Mouse (Mus musculus) hindlimb bud, embryonic 11.5 days (tissue): ENCODE measurements around the gene Rnf213.

Source experiments
- DNase-seq: peaks from one replicate; pipeline ENCODE4 v3.0.0-alpha.2; 2012; ENCODE audit warnings: low read depth, low spot score; ENCODE audit errors: extremely low spot score

Gene Rnf213

GRCm38 (mm10) chr11:119435880-119436872 is 43.3 kb downstream of the Rnf213 start:
- DNase-seq, result no peak

GRCm38 (mm10) chr11:119438776-119439175 is 45.9 kb downstream of the Rnf213 start:
- no peak for DNase-seq

GRCm38 (mm10) chr11:119442199-119442598 is 49.3 kb downstream of the Rnf213 start:
- no peak for DNase-seq

- DNase-seq, result no peak
Observed at GRCm38 (mm10) chr11:119443442-119443841, 50.5 kb downstream of the Rnf213 start.

GRCm38 (mm10) chr11:119456097-119456496 is 63.2 kb downstream of the Rnf213 start:
- DNase-seq, result no peak

GRCm38 (mm10) chr11:119477876-119478275 is 85.0 kb downstream of the Rnf213 start:
- DNase-seq, result no peak

GRCm38 (mm10) chr11:119490861-119491689 is 98.2 kb downstream of the Rnf213 start, which contains the start of gene Endov:
Gene Endov (plus strand): TSS chr11:119491347.
- DNase-seq, result peak; percentile 81

GRCm38 (mm10) chr11:119491690-119492087 is 98.8 kb downstream of the Rnf213 start:
- no peak for DNase-seq

GRCm38 (mm10) chr11:119492830-119493229 is 99.9 kb downstream of the Rnf213 start:
- DNase-seq, result no peak

- DNase-seq, result no peak
Observed at GRCm38 (mm10) chr11:119493516-119493915, 100.6 kb downstream of the Rnf213 start.

GRCm38 (mm10) chr11:119496147-119496546 is 103.2 kb downstream of the Rnf213 start:
- DNase-seq, result no peak

GRCm38 (mm10) chr11:119497451-119497850 is 104.6 kb downstream of the Rnf213 start:
- no peak for DNase-seq

- no peak for DNase-seq
Observed at GRCm38 (mm10) chr11:119499297-119499696, 106.4 kb downstream of the Rnf213 start.

GRCm38 (mm10) chr11:119500011-119500410 is 107.1 kb downstream of the Rnf213 start:
- DNase-seq, result no peak

GRCm38 (mm10) chr11:119503675-119504074 is 110.8 kb downstream of the Rnf213 start:
- no peak for DNase-seq

GRCm38 (mm10) chr11:119506386-119506785 is 113.5 kb downstream of the Rnf213 start:
- DNase-seq, result no peak

- DNase-seq, result no peak
Observed at GRCm38 (mm10) chr11:119507772-119508171, 114.9 kb downstream of the Rnf213 start.

- DNase-seq, result no peak
Observed at GRCm38 (mm10) chr11:119509165-119509776, 116.4 kb downstream of the Rnf213 start.

- DNase-seq, result no peak
Observed at GRCm38 (mm10) chr11:119513038-119513659, 120.2 kb downstream of the Rnf213 start.

- no peak for DNase-seq
Observed at GRCm38 (mm10) chr11:119514108-119514860, 121.4 kb downstream of the Rnf213 start.
